Mouse (Mus musculus) myocyte (in vitro differentiated cells): ENCODE data around the gene Gm20696. TPM values are rescaled to one million over a fixed set of nuclear protein-coding genes. Genes with fewer than 3 reads are reported as not detected.

Source experiments
- H3K27me3 ChIP-seq: one replicate; pipeline ENCODE4 v1.6.1; 2011; ENCODE audit not compliant: control insufficient read depth, insufficient read depth, insufficient read length
- H3K36me3 ChIP-seq: one replicate; pipeline ENCODE4 v1.6.1; 2011; ENCODE audit not compliant: control insufficient read depth, insufficient read depth
- H3K4me2 ChIP-seq: one replicate; pipeline ENCODE4 v1.6.1; 2011; ENCODE audit warnings: low read depth, control low read depth
- H3K4me3 ChIP-seq: one replicate; pipeline ENCODE4 v1.5.1; 2011; ENCODE audit warnings: mild to moderate bottlenecking, control low read depth, moderate library complexity
- H3K79me2 ChIP-seq: one replicate; pipeline ENCODE4 v1.6.1; 2011; ENCODE audit not compliant: control insufficient read depth, insufficient read depth
- H3ac ChIP-seq: one replicate; pipeline ENCODE4 v1.6.1; 2011; ENCODE audit not compliant: control insufficient read depth, insufficient read length
- CEBPB ChIP-seq: IDR thresholded peaks from 2 replicates; pipeline ENCODE4 v1.6.1; 2011; ENCODE audit warnings: mild to moderate bottlenecking, moderate library complexity; ENCODE audit not compliant: poor library complexity, insufficient read depth, severe bottlenecking
- E2F4 ChIP-seq: IDR thresholded peaks from one replicate; pipeline ENCODE4 v1.6.1; 2011; ENCODE audit warnings: mild to moderate bottlenecking, control low read depth, moderate library complexity; ENCODE audit not compliant: insufficient read depth
- MAX ChIP-seq: IDR thresholded peaks from one replicate; pipeline ENCODE4 v1.6.1; 2011; ENCODE audit warnings: low read depth, mild to moderate bottlenecking, control low read depth
- MYOD1 ChIP-seq, 3 experiments: IDR thresholded peaks; one replicate each; pipeline ENCODE4 v1.6.1; 2011; ENCODE audit warnings: control low read depth in 2 of 3, low read depth in 2 of 3, mild to moderate bottlenecking in 2 of 3, moderate library complexity in 1 of 3; ENCODE audit not compliant: insufficient read length in 2 of 3, control insufficient read depth in 1 of 3
- MYOG ChIP-seq, 3 experiments: IDR thresholded peaks; one replicate each; pipeline ENCODE4 v1.6.1; 2011; ENCODE audit warnings: control low read depth in 2 of 3, low read depth in 2 of 3, mild to moderate bottlenecking in 2 of 3; ENCODE audit not compliant: insufficient read length in 2 of 3, control insufficient read depth in 1 of 3, insufficient read depth in 1 of 3
- POLR2A ChIP-seq: IDR thresholded peaks from one replicate; pipeline ENCODE4 v1.6.1; 2011; ENCODE audit warnings: low read depth, mild to moderate bottlenecking, control low read depth, moderate library complexity; ENCODE audit not compliant: insufficient read length
- POLR2AphosphoS2 ChIP-seq: IDR thresholded peaks from one replicate; pipeline ENCODE4 v1.6.1; 2011; ENCODE audit warnings: low read depth, control low read depth; ENCODE audit not compliant: insufficient read length
- REST ChIP-seq: IDR thresholded peaks from one replicate; pipeline ENCODE4 v1.6.1; 2011; ENCODE audit warnings: mild to moderate bottlenecking, control low read depth, moderate library complexity; ENCODE audit not compliant: insufficient read depth, insufficient read length
- SRF ChIP-seq: IDR thresholded peaks from one replicate; pipeline ENCODE4 v1.6.1; 2011; ENCODE audit warnings: low read depth; ENCODE audit not compliant: control insufficient read depth, insufficient read length
- TCF12 ChIP-seq: IDR thresholded peaks from one replicate; pipeline ENCODE4 v1.6.1; 2011; ENCODE audit warnings: mild to moderate bottlenecking, control low read depth; ENCODE audit not compliant: poor library complexity, insufficient read depth, severe bottlenecking
- TCF3 ChIP-seq: IDR thresholded peaks from one replicate; pipeline ENCODE4 v1.6.1; 2011; ENCODE audit warnings: low read depth, control low read depth; ENCODE audit not compliant: insufficient read length
- USF1 ChIP-seq: IDR thresholded peaks from one replicate; pipeline ENCODE4 v1.6.1; 2011; ENCODE audit warnings: low read depth, mild to moderate bottlenecking, control low read depth, moderate library complexity
- polyA plus RNA-seq: library from polyadenylated mRNA; unstranded; fragments of >200 nt; fragmentation: generic; extraction: Trizol; gene quantifications from one replicate; pipeline ENCODE4 v1.2.1, GENCODE M21; 2012; ENCODE audit warnings: missing spikeins

Gene Gm20696
- polyA plus RNA-seq, 1 experiment, result 0.13 TPM

DNA sequence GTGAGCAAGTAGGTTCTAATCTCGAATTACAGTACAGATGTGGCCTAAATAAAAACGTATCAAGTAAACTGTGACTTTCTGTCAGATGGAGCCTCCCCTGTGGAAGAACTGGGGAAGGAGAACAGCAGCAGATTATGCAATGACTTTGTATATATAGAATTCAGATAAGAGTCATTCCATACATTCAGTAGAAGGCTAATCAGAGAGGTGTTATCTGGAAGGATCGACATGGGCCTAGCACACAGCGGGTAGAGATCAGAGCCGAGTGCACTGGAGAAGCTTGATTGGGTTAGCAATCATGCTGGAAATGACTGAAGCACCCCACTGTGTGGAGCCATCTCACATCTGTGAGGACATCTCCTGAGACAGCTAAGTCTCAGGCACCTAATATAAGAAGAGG lies 294.2 kb downstream of the Gm20696 start:
- Histone ChIP-seq H3K4me2 (no peak overlapping the region), H3K79me2 (no peaks in the 10 kb centered on the region), H3ac (no peak overlapping the region), H3K27me3 (no peaks in the 10 kb centered on the region), H3K4me3 (no peak overlapping the region), H3K36me3 (no peaks in the 10 kb centered on the region)
- TF ChIP-seq REST (no peak), USF1 (no peak), MYOG (IDR thresholded peaks at IDR 0.05; ENCODE audit: control insufficient read depth in 1 of 3, insufficient read depth in 1 of 3, insufficient read length in 2 of 3, low read depth in 2 of 3) (no peak), SRF (no peak), POLR2A (no peak), TCF3 (no peak), POLR2AphosphoS2 (no peak), TCF12 (no peak), E2F4 (no peak), CEBPB (no peak), MYOD1 (IDR thresholded peaks at IDR 0.05; ENCODE audit: control insufficient read depth in 1 of 3, insufficient read length in 2 of 3, low read depth in 2 of 3) (no peak), MAX (no peak)

DNA sequence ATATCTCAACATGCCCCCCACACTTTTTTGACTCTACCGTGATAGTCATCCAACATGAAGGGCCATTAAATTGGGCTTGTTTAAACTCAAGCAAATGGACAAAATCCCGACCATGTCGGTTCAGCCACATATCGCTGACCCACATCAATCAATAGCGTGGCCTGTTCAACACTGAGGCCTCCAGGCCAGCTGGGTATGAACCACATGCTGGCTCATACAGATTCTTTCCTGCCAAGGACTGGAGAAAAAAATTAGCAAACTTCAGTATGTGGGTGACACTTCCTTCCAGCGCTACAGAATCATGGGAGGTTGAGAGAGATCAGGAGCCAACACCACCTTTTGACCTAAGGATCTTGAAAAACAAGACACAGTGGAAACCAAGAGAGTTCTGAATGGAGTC lies 294.6 kb downstream of the Gm20696 start:
- H3K79me2 ChIP-seq, result no peaks in the 10 kb centered on the region
- no peak overlapping the region for H3K4me3 ChIP-seq
- TF ChIP-seq MYOD1 (IDR thresholded peaks at IDR 0.05; ENCODE audit: control insufficient read depth in 1 of 3, insufficient read length in 2 of 3, low read depth in 2 of 3) (no peak), TCF3 (no peak), USF1 (no peak)

DNA sequence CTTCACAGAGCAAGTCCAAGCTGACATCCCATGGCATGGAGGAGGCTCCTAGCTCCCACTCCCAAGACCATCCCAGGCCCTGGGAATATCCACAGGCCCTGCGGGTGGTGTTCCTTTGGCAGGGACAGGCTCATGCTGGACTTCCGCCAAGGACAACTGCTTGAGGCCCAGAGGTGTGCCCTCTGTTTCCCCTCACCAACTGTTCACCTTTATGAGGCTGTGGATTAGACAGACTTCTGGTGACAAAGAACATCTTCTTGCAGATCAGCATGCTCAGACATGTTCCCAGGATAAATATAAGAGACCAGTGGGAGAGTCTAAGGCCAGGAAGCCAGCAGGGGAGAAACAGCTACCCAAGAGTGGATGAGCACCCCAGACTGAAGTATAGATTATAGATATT lies 296.7 kb downstream of the Gm20696 start:
- H3ac ChIP-seq, result no peak overlapping the region
- no peak overlapping the region for H3K4me2 ChIP-seq
- H3K36me3 ChIP-seq, result no peaks in the 10 kb centered on the region
- no peaks in the 10 kb centered on the region for H3K79me2 ChIP-seq
- no peaks in the 10 kb centered on the region for H3K27me3 ChIP-seq
- TF ChIP-seq SRF, result no peak
- peak in 1 of 3 experiments; percentile 43 for TF ChIP-seq MYOG (IDR thresholded peaks at IDR 0.05; ENCODE audit: control insufficient read depth in 1 of 3, insufficient read depth in 1 of 3, insufficient read length in 2 of 3, low read depth in 2 of 3)
- no peak for TF ChIP-seq REST
- TF ChIP-seq TCF3, result no peak
- TF ChIP-seq MYOD1 (IDR thresholded peaks at IDR 0.05; ENCODE audit: control insufficient read depth in 1 of 3, insufficient read length in 2 of 3, low read depth in 2 of 3), result no peak
- TF ChIP-seq USF1, result no peak
- TF ChIP-seq POLR2A, result no peak
- H3K4me3 ChIP-seq, result no peak overlapping the region

More for the DNA sequence above, 294.6 kb downstream of the Gm20696 start:
- no peak overlapping the region for H3K4me2 ChIP-seq
- H3K27me3 ChIP-seq, result no peaks in the 10 kb centered on the region
- H3ac ChIP-seq, result no peak overlapping the region
- no peaks in the 10 kb centered on the region for H3K36me3 ChIP-seq

DNA sequence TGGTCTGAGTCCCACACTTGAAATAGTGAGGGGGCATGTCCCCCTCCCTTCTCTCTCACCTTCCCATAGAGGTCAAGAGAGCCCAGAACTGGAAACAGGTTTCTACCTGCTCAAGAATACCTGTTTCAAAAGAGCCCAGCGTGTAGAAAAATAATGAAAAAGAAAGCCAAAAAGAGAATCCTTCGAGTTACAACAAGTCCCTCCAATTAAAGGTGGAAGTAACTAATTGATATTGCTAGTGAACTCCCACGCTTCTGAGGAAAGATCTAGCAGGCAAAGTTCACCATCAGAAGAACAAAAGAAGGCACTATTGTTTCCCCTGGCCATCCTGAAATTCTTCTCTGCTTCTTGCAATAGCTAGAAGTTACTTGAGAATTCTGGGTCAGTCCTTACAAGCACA lies 297.4 kb downstream of the Gm20696 start:
- no peaks in the 10 kb centered on the region for H3K79me2 ChIP-seq
- H3ac ChIP-seq, result no peak overlapping the region
- no peak overlapping the region for H3K4me3 ChIP-seq
- TF ChIP-seq TCF12 (no peak), TCF3 (no peak), MYOD1 (IDR thresholded peaks at IDR 0.05; ENCODE audit: control insufficient read depth in 1 of 3, insufficient read length in 2 of 3, low read depth in 2 of 3) (no peak), CEBPB (no peak), REST (no peak)
- no peaks in the 10 kb centered on the region for H3K27me3 ChIP-seq
- H3K4me2 ChIP-seq, result no peak overlapping the region
- no peaks in the 10 kb centered on the region for H3K36me3 ChIP-seq

DNA sequence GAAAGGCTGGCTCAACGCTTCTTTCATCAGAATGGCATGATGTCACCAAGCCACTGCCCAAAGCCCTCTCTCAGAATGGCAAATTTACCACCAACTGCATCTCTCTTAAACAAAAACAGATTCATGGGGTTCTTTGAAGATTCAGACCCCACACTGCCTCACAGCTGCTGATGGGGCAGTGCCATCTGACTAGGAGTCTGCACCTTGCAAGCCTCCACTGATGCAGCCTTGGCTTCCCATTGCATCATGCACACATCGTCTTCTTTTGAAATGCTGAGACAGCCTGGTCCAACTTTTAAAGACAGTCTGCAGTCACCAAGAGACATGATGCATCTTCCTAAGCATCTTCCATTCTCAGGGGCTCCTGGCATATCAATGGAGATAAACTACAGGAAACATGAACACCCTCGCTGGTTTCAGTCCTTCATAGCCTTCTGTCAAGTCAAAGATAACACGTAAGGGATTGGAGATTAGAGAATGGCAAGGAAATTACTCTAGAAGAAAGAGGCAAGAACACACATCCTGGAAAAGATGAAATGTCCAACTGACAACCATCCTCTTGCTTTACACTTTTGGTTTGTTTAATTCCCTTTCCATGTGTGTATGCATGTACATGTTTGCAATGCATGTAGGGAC lies 298.4 kb downstream of the Gm20696 start:
- TF ChIP-seq TCF12, result peak; percentile 32
- no peak for TF ChIP-seq POLR2AphosphoS2
- peak in 2 of 3 experiments; percentile 46 to 78 for TF ChIP-seq MYOD1 (IDR thresholded peaks at IDR 0.05; ENCODE audit: control insufficient read depth in 1 of 3, insufficient read length in 2 of 3, low read depth in 2 of 3)
- TF ChIP-seq MYOG (IDR thresholded peaks at IDR 0.05; ENCODE audit: control insufficient read depth in 1 of 3, insufficient read depth in 1 of 3, insufficient read length in 2 of 3, low read depth in 2 of 3), result peak in 2 of 3 experiments; percentile 36 to 83
- no peak for TF ChIP-seq SRF
- TF ChIP-seq TCF3, result no peak
- TF ChIP-seq REST, result no peak
- TF ChIP-seq POLR2A, result peak; percentile 40
- peak; percentile 89 for TF ChIP-seq CEBPB
- no peak for TF ChIP-seq MAX
- H3K36me3 ChIP-seq, result no peaks in the 10 kb centered on the region
- H3K4me2 ChIP-seq, result peak overlapping the region; percentile 15
- no peak overlapping the region for H3K4me3 ChIP-seq
- no peaks in the 10 kb centered on the region for H3K79me2 ChIP-seq
- H3K27me3 ChIP-seq, result no peaks in the 10 kb centered on the region
- no peak overlapping the region for H3ac ChIP-seq
